Mouse (Mus musculus): ENCODE data around the gene Dusp12. TPM values are rescaled to one million over a fixed set of nuclear protein-coding genes. Genes with fewer than 3 reads are reported as not detected.

The Dusp12 gene
- 30.9 and 37.2 TPM in 2 replicates for total RNA-seq (2012; rRNA removed)
- total RNA-seq (2014; rRNA removed), result 41.7 and 49.4 TPM in 2 replicates
- polyA plus RNA-seq (2012; ENCODE audit: insufficient read length, low read depth), result 30.4 and 36.5 TPM in 2 replicates

DNA sequence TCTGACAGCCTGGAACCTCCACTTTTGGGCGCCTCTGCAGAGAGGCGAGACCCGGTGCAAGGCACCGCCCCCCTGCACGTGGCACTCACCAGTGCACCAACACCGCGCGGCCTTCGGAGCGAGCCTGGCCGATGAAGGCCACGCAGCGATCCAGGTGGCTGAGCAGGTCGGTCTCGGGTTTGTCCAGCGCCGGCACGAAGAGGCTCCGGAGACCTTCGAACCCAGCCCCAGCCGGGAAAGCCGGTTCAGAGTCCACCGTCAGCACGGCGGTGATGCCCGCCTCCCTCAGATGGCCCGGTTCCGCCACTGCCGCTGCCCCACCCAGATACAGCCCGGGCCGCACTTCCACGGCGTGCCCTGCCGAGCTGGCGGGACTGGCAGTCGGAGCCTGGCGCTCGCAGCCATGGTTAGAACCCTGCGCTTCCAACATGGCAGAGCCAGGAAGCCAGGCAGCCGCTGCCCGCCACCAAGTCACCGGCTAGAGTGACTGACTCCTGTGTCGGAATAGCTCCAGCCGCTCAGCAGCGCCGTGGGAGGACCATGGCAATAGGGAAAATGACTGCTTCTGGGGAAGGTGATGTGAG, at the start of gene Dusp12, which contains the start of gene Gm26620:
TSS of gene Dusp12 (minus strand) at position 563 of the 584 bp plus-strand sequence.
TSS of gene Gm26620 (plus strand) at position 88 of the 584 bp plus-strand sequence.
- Histone ChIP-seq H3K79me2 (replicated peaks; ENCODE audit: control insufficient read depth, extremely low read depth, insufficient read depth, poor library complexity, severe bottlenecking) (peaks cover 32% of the 10 kb centered on the region), H3K27ac (ENCODE audit: insufficient read depth, low read depth) (peak within 1 kb of the TSS; percentile 41), H3K9ac (ENCODE audit: insufficient read depth, low read depth) (peak within 1 kb of the TSS; percentile 83), H3K36me3 (replicated peaks in 1 of 2; ENCODE audit: control insufficient read depth in 1 of 2, insufficient read depth in 1 of 2, low read length in 1 of 2) (peaks cover 13 to 29% of the 10 kb centered on the region in 2 experiments), H3K4me3 (replicated peaks in 1 of 3; ENCODE audit: low read depth in 2 of 3, low read length in 2 of 3, poor library complexity in 1 of 3) (peak within 1 kb of the TSS; percentile 62 to 99 (median 94)), H3K4me1 (ENCODE audit: control insufficient read depth in 1 of 2, insufficient read depth in 2 of 2) (peaks cover 7 to 26% of the 10 kb centered on the region in 2 experiments), H3K4me2 (ENCODE audit: insufficient read depth, low read depth, poor library complexity, severe bottlenecking) (peak within 1 kb of the TSS; percentile 96), H3K27me3 (replicated peaks) (no peaks in the 10 kb centered on the region), H3K9me3 (replicated peaks; ENCODE audit: low read length) (no peaks in the 10 kb centered on the region)
- no peak for TF ChIP-seq ZNF384 (IDR thresholded peaks at IDR 0.05; ENCODE audit: low read depth, low read length)
- peak; percentile 71; the same call in 1 of the 2 replicates for TF ChIP-seq KAT2A (IDR thresholded peaks at IDR 0.05; ENCODE audit: insufficient replicate concordance, low read length)
- no peak for TF ChIP-seq RAD21 (IDR thresholded peaks at IDR 0.05; ENCODE audit: low read depth, low read length)
- no peak for TF ChIP-seq E2F4 (IDR thresholded peaks at IDR 0.05; ENCODE audit: insufficient replicate concordance, low read depth, low read length)
- peak; percentile 85 for TF ChIP-seq HCFC1 (IDR thresholded peaks at IDR 0.05; ENCODE audit: low read depth, low read length)
- TF ChIP-seq MAZ (IDR thresholded peaks at IDR 0.05; ENCODE audit: low read depth, low read length), result 0 out of 2 replicates have a peak, but pooled peaks have one; percentile 4
- TF ChIP-seq RCOR1 (conservative IDR thresholded peaks at IDR 0.05; ENCODE audit: low read depth, low read length), result no peak
- peak; percentile 41; the same call in 1 of the 2 replicates for TF ChIP-seq UBTF (IDR thresholded peaks at IDR 0.05; ENCODE audit: low read depth, low read length)
- peak; percentile 83 for TF ChIP-seq ZMIZ1 (IDR thresholded peaks at IDR 0.05; ENCODE audit: low read depth, low read length)
- TF ChIP-seq GABPA (IDR thresholded peaks at IDR 0.05; ENCODE audit: insufficient replicate concordance, low read depth, low read length), result peak; percentile 71
- TF ChIP-seq ZC3H11A (IDR thresholded peaks at IDR 0.05; ENCODE audit: low read depth, low read length), result no peak
- no peak for TF ChIP-seq CHD1 (IDR thresholded peaks at IDR 0.05; ENCODE audit: low read depth, low read length)
- TF ChIP-seq POLR2A (IDR thresholded peaks at IDR 0.05; ENCODE audit: low read depth, low read length), result peak; percentile 75
- TF ChIP-seq CHD2 (IDR thresholded peaks at IDR 0.05; ENCODE audit: low read length), result no peak
- no peak for TF ChIP-seq USF2 (conservative IDR thresholded peaks at IDR 0.05; ENCODE audit: low read depth, low read length)
- TF ChIP-seq JUN (IDR thresholded peaks at IDR 0.05; ENCODE audit: insufficient read depth, low read depth, low read length), result no peak
- TF ChIP-seq USF1 (IDR thresholded peaks at IDR 0.05; ENCODE audit: low read depth, low read length), result peak; percentile 6; the same call in 1 of the 2 replicates
- peak; percentile 99 for TF ChIP-seq MXI1 (IDR thresholded peaks at IDR 0.05; ENCODE audit: low read depth, low read length)
- no peak for TF ChIP-seq MAFK (IDR thresholded peaks at IDR 0.05; ENCODE audit: insufficient replicate concordance, low read length)
- TF ChIP-seq POLR2AphosphoS2 (IDR thresholded peaks at IDR 0.05; ENCODE audit: low read depth, low read length), result peak; percentile 55; the same call in 1 of the 2 replicates
- TF ChIP-seq MAX (IDR thresholded peaks at IDR 0.05; ENCODE audit: low read length), result peak; percentile 62; the same call in 1 of the 2 replicates
- TF ChIP-seq CTCF (conservative IDR thresholded peaks at IDR 0.05 in 1 of 2, IDR thresholded peaks at IDR 0.05 in 1 of 2; ENCODE audit: low read depth in 2 of 2, low read length in 2 of 2), result peak in 1 of 2 experiments; percentile 79; a peak in 2 of 4 replicates
- TF ChIP-seq ETS1 (conservative IDR thresholded peaks at IDR 0.05; ENCODE audit: low read depth, low read length), result peak; percentile 42; the same call in 1 of the 2 replicates
- TF ChIP-seq IRF4 (IDR thresholded peaks at IDR 0.05; ENCODE audit: low read depth, low read length), result peak; percentile 40; the same call in 1 of the 2 replicates
- TF ChIP-seq JUND (conservative IDR thresholded peaks at IDR 0.05; ENCODE audit: low read depth, low read length), result no peak
- peak; percentile 93 for TF ChIP-seq SIN3A (IDR thresholded peaks at IDR 0.05; ENCODE audit: low read length)
- TF ChIP-seq SMC3 (IDR thresholded peaks at IDR 0.05; ENCODE audit: low read depth, low read length), result no peak
- TF ChIP-seq EP300 (IDR thresholded peaks at IDR 0.05; ENCODE audit: low read length), result no peak
- TF ChIP-seq TBP (conservative IDR thresholded peaks at IDR 0.05; ENCODE audit: low read depth, low read length), result peak; percentile 87
- TF ChIP-seq NRF1 (IDR thresholded peaks at IDR 0.05; ENCODE audit: low read depth, low read length), result peak; percentile 61; the same call in 1 of the 2 replicates
- TF ChIP-seq ELF1 (IDR thresholded peaks at IDR 0.05; ENCODE audit: low read depth, low read length), result peak; percentile 82
- TF ChIP-seq MEF2A (IDR thresholded peaks at IDR 0.05; ENCODE audit: borderline replicate concordance, low read depth, low read length), result peak; percentile 79; the same call in 1 of the 2 replicates
- TF ChIP-seq MYC (IDR thresholded peaks at IDR 0.05; ENCODE audit: low read depth, low read length), result no peak; the same call in 1 of the 2 replicates
- TF ChIP-seq PAX5 (IDR thresholded peaks at IDR 0.05; ENCODE audit: low read length), result no peak
- peak; percentile 66 for TF ChIP-seq NELFE (IDR thresholded peaks at IDR 0.05; ENCODE audit: low read depth, low read length)
- peak; percentile 89 for TF ChIP-seq BHLHE40 (IDR thresholded peaks at IDR 0.05; ENCODE audit: low read depth, low read length)
- peak; percentile 91 for TF ChIP-seq TCF12 (IDR thresholded peaks at IDR 0.05; ENCODE audit: low read depth, low read length)
- no peak for TF ChIP-seq ZKSCAN1 (IDR thresholded peaks at IDR 0.05; ENCODE audit: borderline replicate concordance, low read depth, low read length)
- peak; percentile 91 for DNase-seq (ENCODE audit: extremely low read depth)
- in situ Hi-C loops (cut with MboI; ENCODE audit: low pct_ligation_motif_present, low pct_unique_long_range_greater_than_20kb, low sequenced_read_pairs), result no loop called here
- dilution Hi-C loops (cut with MboI; ENCODE audit: extremely low pct_ligation_motif_present, extremely low pct_unique_long_range_greater_than_20kb, low sequenced_read_pairs), result no loop called here

Data from CH12.LX (cell line).